Mouse (Mus musculus) regulatory T cell (primary cell): ENCODE results near the gene Cmtm5.
"Not testable (repeated sequence)": the region's sequence is repeated elsewhere in the genome, so short reads cannot be mapped to it uniquely, and the experiment has no call there.

ENCODE experiments used
- in situ Hi-C: fragments of 300-600 bp; cut with MboI, MseI; formaldehyde crosslinking; loops from one replicate; pipeline ENCODE4 v1.15.1; 2025; ENCODE audit warnings: high pct_unique_total_duplicates

Gene Cmtm5

GRCm38 (mm10) chr14:54930431-54930830, 5.6 kb upstream of the Cmtm5 start:
- in situ Hi-C loops, result no loop called here

GRCm38 (mm10) chr14:54932645-54933150, 3.4 kb upstream of the Cmtm5 start, which contains the start of gene Il25:
TSS of gene Il25 (plus strand) at chr14:54932695.
- in situ Hi-C loops, result no loop called here

- in situ Hi-C loops, result loop anchor here (5.0 kb wide), 1 partner anchor 89 kb away; no protein-coding TSS in a partner anchor
Measured at GRCm38 (mm10) chr14:54936831-54937160, 735 bp downstream of the Cmtm5 start.

- in situ Hi-C loops, result loop anchor here (5.0 kb wide), 1 partner anchor 90 kb away; no protein-coding TSS in a partner anchor
Measured at GRCm38 (mm10) chr14:54937361-54938182, 1.5 kb downstream of the Cmtm5 start.

- in situ Hi-C loops, result loop anchor here (5.0 kb wide), 1 partner anchor 91 kb away; no protein-coding TSS in a partner anchor
Measured at GRCm38 (mm10) chr14:54938431-54939219, 2.6 kb downstream of the Cmtm5 start.

GRCm38 (mm10) chr14:54939434-54940175, 3.5 kb downstream of the Cmtm5 start:
- in situ Hi-C loops, result loop anchor here (5.0 kb wide), 1 partner anchor 92 kb away; no protein-coding TSS in a partner anchor

- in situ Hi-C loops, result no loop called here
Measured at GRCm38 (mm10) chr14:54940176-54940530, 4.1 kb downstream of the Cmtm5 start.

- in situ Hi-C loops, result no loop called here
Measured at GRCm38 (mm10) chr14:54941024-54941978, 5.2 kb downstream of the Cmtm5 start.

GRCm38 (mm10) chr14:54942479-54942878, 6.4 kb downstream of the Cmtm5 start:
- in situ Hi-C loops, result no loop called here

GRCm38 (mm10) chr14:54943971-54944370, 7.9 kb downstream of the Cmtm5 start:
- in situ Hi-C loops, result no loop called here

- in situ Hi-C loops, result no loop called here
Measured at GRCm38 (mm10) chr14:54944939-54945338, 8.9 kb downstream of the Cmtm5 start.

- in situ Hi-C loops, result no loop called here
Measured at GRCm38 (mm10) chr14:54945975-54946704, 10.1 kb downstream of the Cmtm5 start.

- in situ Hi-C loops, result not testable (repeated sequence)
Measured at GRCm38 (mm10) chr14:54947008-54947407, 10.9 kb downstream of the Cmtm5 start.

GRCm38 (mm10) chr14:54948781-54949180, 12.7 kb downstream of the Cmtm5 start:
- in situ Hi-C loops, result no loop called here

GRCm38 (mm10) chr14:54950493-54950892, 14.4 kb downstream of the Cmtm5 start:
- in situ Hi-C loops, result loop anchor here (25.0 kb wide), 1 partner anchor 1062 kb away; the partner anchor contains the start of gene Mcpt1

GRCm38 (mm10) chr14:54951587-54951986, 15.5 kb downstream of the Cmtm5 start:
- in situ Hi-C loops, result loop anchor here (25.0 kb wide), 1 partner anchor 1061 kb away; the partner anchor contains the start of gene Mcpt1

- in situ Hi-C loops, result loop anchor here (25.0 kb wide), 1 partner anchor 1059 kb away; the partner anchor contains the start of gene Mcpt1
Measured at GRCm38 (mm10) chr14:54953664-54954206, 17.7 kb downstream of the Cmtm5 start.

- in situ Hi-C loops, result loop anchor here (25.0 kb wide), 1 partner anchor 1058 kb away; the partner anchor contains the start of gene Mcpt1
Measured at GRCm38 (mm10) chr14:54954474-54954873, 18.4 kb downstream of the Cmtm5 start.

- in situ Hi-C loops, result loop anchor here (25.0 kb wide), 1 partner anchor 1057 kb away; the partner anchor contains the start of gene Mcpt1
Measured at GRCm38 (mm10) chr14:54955481-54955880, 19.4 kb downstream of the Cmtm5 start.
